Mouse (Mus musculus) stomach, embryonic 16.5 days (tissue): ENCODE data around the gene Gm17019. TPM values are rescaled to one million over a fixed set of nuclear protein-coding genes. Genes with fewer than 3 reads are reported as not detected.
"Not testable (repeated sequence)": the region's sequence is repeated elsewhere in the genome, so short reads cannot be mapped to it uniquely, and the experiment has no call there.

Experiments
- ATAC-seq: fragments of 200-750 bp; cut with Nextera tagmentation; 2 replicates; pipeline ENCODE4 v1.8.0; 2017; ENCODE audit warnings: moderate number of reproducible peaks, moderate TSS enrichment; ENCODE audit not compliant: insufficient read depth, low FRiP score
- H3K27ac ChIP-seq: fragments of 300-500 bp; sonication (generic); 2 replicates; pipeline ENCODE4 v1.5.1; 2014; ENCODE audit warnings: low read length
- H3K27me3 ChIP-seq: fragments of 300-500 bp; sonication (generic); 2 replicates; pipeline ENCODE4 v1.6.1; 2014; ENCODE audit warnings: low read length, control low read depth, mixed read lengths; ENCODE audit not compliant: control insufficient read depth, insufficient read depth
- H3K36me3 ChIP-seq: fragments of 300-500 bp; sonication (generic); 2 replicates; pipeline ENCODE4 v1.6.1; 2014; ENCODE audit warnings: low read length; ENCODE audit not compliant: control insufficient read depth, insufficient read depth
- H3K4me1 ChIP-seq: fragments of 300-500 bp; sonication (generic); 2 replicates; pipeline ENCODE4 v1.6.1; 2014; ENCODE audit warnings: low read length, control low read depth, mixed read lengths; ENCODE audit not compliant: control insufficient read depth, insufficient read depth
- H3K4me2 ChIP-seq: fragments of 300-500 bp; sonication (generic); 2 replicates; pipeline ENCODE4 v1.6.1; 2014; ENCODE audit warnings: low read depth, low read length, mixed read lengths
- H3K4me3 ChIP-seq: fragments of 300-500 bp; sonication (generic); replicated peaks from 2 replicates; pipeline ENCODE4 v1.5.1; 2014; ENCODE audit warnings: mild to moderate bottlenecking, low read length
- H3K9ac ChIP-seq: fragments of 300-500 bp; sonication (generic); 2 replicates; pipeline ENCODE4 v1.6.1; 2014; ENCODE audit warnings: low read length
- H3K9me3 ChIP-seq: fragments of 300-500 bp; sonication (generic); replicated peaks from 2 replicates; pipeline ENCODE4 v1.6.1; 2016; ENCODE audit warnings: low read length, control low read depth; ENCODE audit not compliant: control insufficient read depth
- WGBS: fragments of 180-500 bp; shearing (Covaris S2); extraction: QIAGEN DNeasy Blood & Tissue Kit; methylation state at CpG from one replicate; pipeline ENCODE4 v1.1.7; 2014; 5-methylcytosine and 5-hydroxymethylcytosine counted together
- polyA plus RNA-seq: library from polyadenylated mRNA; unstranded; fragments of >200 nt; fragmentation: Nextera tagmentation; extraction: Ambion mirVana; gene quantifications from 2 replicates; pipeline ENCODE4 v1.2.1, GENCODE M21; 2015

Gene Gm17019
- polyA plus RNA-seq: not detected in 2 replicates

DNA sequence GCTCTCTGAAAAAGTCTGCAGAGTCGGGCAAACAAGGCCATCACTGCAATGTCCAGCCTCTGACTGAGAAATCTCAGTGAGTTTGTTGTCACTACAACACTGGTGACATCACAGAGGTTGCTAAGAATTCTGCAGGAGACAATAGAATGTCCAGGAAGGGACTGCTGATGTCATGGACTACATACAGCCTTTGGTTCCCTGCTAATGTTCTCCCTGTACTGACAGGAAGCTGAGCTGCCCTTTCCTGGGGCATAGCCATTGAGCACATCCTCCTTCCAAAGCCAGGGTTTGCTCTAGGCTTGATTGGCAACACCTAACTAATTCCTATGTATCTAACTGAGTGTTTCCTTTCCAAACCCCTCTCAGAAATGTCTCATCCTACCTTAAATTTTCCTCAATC, at the start of gene Gm17019:
Gm17019 (minus strand) TSS at position 101 of the 400 bp plus-strand sequence.
- 38% methylated on average over 1 of the region's 1 CpGs for WGBS

DNA sequence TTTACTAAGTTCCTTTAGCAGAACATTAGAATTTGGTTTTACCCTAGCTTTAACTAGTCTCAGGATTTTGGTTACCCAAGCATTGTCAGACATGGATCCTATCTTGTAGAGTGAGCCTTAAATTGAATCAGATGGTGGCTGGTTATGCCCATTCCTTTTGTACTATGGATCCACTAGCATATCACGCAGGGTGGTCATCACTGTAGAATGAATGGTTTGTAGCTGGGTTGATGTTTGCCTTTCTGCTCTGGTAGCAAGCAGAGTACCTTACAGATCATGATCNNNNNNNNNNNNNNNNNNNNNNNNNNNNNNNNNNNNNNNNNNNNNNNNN, 29.6 kb upstream of the Gm17019 start:
- not testable (repeated sequence) for ATAC-seq, H3K36me3 ChIP-seq, H3K4me3 ChIP-seq, H3K9me3 ChIP-seq, H3K27me3 ChIP-seq, H3K9ac ChIP-seq, H3K4me2 ChIP-seq, H3K27ac ChIP-seq, H3K4me1 ChIP-seq
- WGBS: 88% methylated on average over 1 of the region's 1 CpGs

More for the DNA sequence above, at the start of gene Gm17019:
- not testable (repeated sequence) for ATAC-seq, H3K36me3 ChIP-seq, H3K27me3 ChIP-seq, H3K4me2 ChIP-seq, H3K27ac ChIP-seq, H3K9me3 ChIP-seq, H3K4me1 ChIP-seq, H3K4me3 ChIP-seq, H3K9ac ChIP-seq

- ATAC-seq: peak; percentile 92
- not testable (repeated sequence) for H3K4me3 ChIP-seq, H3K4me2 ChIP-seq, H3K9ac ChIP-seq, H3K9me3 ChIP-seq, H3K27ac ChIP-seq, H3K36me3 ChIP-seq, H3K4me1 ChIP-seq, H3K27me3 ChIP-seq
- WGBS: 78% methylated on average over 4 of the region's 4 CpGs
Observed at GRCm38 (mm10) chr5:15061638-15062384, 29.0 kb upstream of the Gm17019 start.

DNA sequence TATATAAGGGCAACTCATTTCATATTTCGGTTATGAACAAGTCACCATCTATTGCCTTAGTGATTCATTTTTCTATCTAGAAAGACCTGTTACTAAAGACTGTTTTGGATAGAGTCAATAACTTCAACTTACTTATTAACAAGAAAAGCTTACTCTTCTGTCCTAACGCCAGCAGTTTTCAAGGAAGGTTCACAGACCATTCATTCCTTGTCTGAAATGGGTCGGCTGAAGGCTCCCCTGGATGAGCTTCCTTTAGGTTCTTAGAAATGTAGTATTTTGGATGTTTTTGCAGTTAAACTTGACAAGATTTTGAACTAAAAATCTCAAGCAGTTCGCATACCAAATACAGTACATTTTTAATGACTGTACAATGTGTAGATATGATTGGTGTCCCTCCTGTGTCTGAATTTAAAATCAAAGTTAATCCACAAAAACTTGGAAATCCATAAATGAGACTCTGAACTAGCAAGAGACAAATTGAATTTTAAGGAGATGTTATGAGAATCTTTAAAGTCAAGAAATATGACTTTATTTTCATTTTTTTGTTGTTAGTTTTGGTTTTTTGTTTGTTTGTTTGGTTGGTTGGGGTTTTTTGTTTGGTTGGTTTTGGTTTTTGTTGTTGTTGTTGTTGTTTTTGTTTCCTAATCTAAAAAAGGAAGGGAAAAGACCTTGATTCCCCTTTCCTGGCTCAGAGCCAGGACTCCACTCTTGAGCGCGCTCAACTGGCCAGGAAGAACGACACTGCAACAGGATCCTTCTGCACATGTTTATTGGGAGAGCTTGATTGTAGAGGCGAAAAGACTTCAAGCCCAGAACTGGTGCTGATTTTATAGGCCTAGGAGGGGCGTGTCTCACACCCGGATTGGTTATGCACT, 21.6 kb upstream of the Gm17019 start:
- not testable (repeated sequence) for ATAC-seq, H3K4me3 ChIP-seq, H3K4me1 ChIP-seq, H3K27me3 ChIP-seq, H3K36me3 ChIP-seq, H3K9ac ChIP-seq, H3K27ac ChIP-seq, H3K4me2 ChIP-seq
- H3K9me3 ChIP-seq: peaks cover 14% of the 10 kb centered on the region; the same call in 1 of the 2 replicates
- WGBS: 75% methylated on average over 10 of the region's 10 CpGs

DNA sequence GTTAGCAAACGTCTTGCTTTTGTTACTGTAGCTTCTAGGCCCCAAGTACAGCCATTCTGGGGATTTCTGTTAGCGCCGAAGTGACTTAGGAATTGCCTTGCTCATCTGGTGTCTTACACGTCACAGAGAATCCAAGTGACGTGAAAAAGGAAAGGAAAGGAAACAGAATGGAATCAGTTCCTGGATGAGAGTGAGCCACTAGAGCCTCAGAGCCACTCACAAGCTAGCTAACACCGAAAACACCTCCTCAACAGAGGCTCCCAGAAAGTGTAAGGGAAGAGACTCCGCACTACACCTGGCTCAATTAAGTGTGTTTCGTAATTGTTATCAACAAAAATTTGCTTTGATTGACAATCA, 20.8 kb upstream of the Gm17019 start:
- peak; percentile 58 for ATAC-seq
- not testable (repeated sequence) for H3K9ac ChIP-seq, H3K4me1 ChIP-seq, H3K4me2 ChIP-seq, H3K4me3 ChIP-seq, H3K27me3 ChIP-seq, H3K36me3 ChIP-seq, H3K27ac ChIP-seq
- H3K9me3 ChIP-seq: peaks cover 14% of the 10 kb centered on the region; the same call in 1 of the 2 replicates
- WGBS: 83% methylated on average over 7 of the region's 8 CpGs

DNA sequence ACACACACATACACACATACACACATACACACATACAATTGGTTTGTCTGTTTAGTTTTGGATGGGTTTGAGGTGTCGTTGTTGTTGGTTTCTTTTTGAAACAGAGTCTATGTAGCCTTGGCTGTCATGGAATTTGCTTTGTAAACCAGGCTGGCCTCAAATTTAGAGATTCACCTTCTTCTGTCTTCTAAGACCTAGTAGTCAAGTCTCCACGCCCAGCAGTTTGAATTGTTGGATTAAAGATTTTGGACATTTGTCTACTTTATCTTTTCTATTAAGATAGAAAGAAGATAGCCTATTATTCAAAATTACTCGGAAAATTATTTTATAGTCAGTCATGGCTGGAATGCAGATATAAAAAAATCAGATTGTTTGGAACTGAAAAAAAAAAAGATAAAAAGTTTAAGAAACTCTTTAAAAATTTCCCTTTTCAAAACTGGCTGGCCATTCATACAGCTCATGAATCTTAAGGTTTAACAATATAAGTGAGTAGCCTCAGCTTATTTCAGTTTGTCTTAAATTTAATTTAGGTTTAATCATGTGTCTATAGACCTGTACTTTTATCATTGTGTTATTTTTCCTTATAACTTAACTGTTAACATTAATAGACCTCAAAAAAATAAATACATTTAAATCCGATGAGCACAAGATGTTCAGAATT, 20.3 kb upstream of the Gm17019 start:
- H3K4me3 ChIP-seq, H3K4me1 ChIP-seq, H3K27ac ChIP-seq, H3K4me2 ChIP-seq, H3K27me3 ChIP-seq, H3K9ac ChIP-seq, H3K36me3 ChIP-seq, ATAC-seq: not testable (repeated sequence)
- 83% methylated on average over 4 of the region's 4 CpGs for WGBS
- peaks cover 14% of the 10 kb centered on the region; the same call in 1 of the 2 replicates for H3K9me3 ChIP-seq

- not testable (repeated sequence) for H3K9ac ChIP-seq, H3K36me3 ChIP-seq, H3K27ac ChIP-seq, H3K27me3 ChIP-seq, H3K4me1 ChIP-seq, H3K4me2 ChIP-seq, H3K4me3 ChIP-seq
- ATAC-seq: 0 out of 2 replicates have a peak, but pooled peaks have one; percentile 66
- WGBS: 82% methylated on average over 2 of the region's 2 CpGs
- H3K9me3 ChIP-seq: peaks cover 14% of the 10 kb centered on the region; the same call in 1 of the 2 replicates
Observed at GRCm38 (mm10) chr5:15050807-15051206, 18.0 kb upstream of the Gm17019 start.

GRCm38 (mm10) chr5:15044830-15045767, 12.3 kb upstream of the Gm17019 start:
- not testable (repeated sequence) for H3K36me3 ChIP-seq, H3K9ac ChIP-seq, H3K9me3 ChIP-seq, H3K4me2 ChIP-seq, H3K4me3 ChIP-seq, H3K4me1 ChIP-seq, H3K27me3 ChIP-seq, H3K27ac ChIP-seq
- WGBS: 83% methylated on average over 7 of the region's 9 CpGs
- peak; percentile 40; the same call in 1 of the 2 replicates for ATAC-seq
